Mouse (Mus musculus): ENCODE measurements around the gene Birc5. TPM values are rescaled to one million over a fixed set of nuclear protein-coding genes. Genes with fewer than 3 reads are reported as not detected.

Birc5 gene
- polyA plus RNA-seq, 1 experiment, result 230 TPM

DNA sequence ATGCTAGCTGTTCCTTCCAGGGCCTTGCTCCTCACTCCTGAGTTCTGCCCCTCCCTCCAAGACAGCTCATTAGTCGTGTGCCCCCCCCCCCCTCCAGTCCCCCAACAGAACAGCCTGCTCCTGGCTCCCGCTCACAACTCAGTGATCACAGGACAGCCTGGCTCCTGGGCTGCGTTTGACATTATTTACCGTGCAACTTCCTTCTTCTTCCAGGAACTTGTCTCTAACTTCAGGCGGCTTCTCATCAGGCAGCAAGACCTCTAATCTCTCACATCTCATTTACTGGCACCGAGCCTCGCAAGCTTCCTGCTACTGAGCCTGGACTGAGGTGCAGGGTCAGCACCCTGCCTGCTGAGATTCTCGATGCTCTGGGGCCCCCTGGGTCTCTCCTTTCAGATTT lies 32.7 kb downstream of the Birc5 start:
- no peaks in the 10 kb centered on the region for H3K36me3 ChIP-seq (ENCODE audit: control insufficient read depth, insufficient read depth)
- no peak overlapping the region for H3ac ChIP-seq (ENCODE audit: control insufficient read depth, insufficient read length, low read depth)
- no peaks in the 10 kb centered on the region for H3K27me3 ChIP-seq (ENCODE audit: control insufficient read depth, insufficient read depth, insufficient read length)
- H3K79me3 ChIP-seq (ENCODE audit: low read depth), result no peaks in the 10 kb centered on the region
- H3K4me3 ChIP-seq (ENCODE audit: insufficient read depth, poor library complexity, severe bottlenecking), result no peak overlapping the region
- no peak for TF ChIP-seq USF1 (IDR thresholded peaks at IDR 0.05; ENCODE audit: low read depth)
- no peaks in the 10 kb centered on the region for H3K79me2 ChIP-seq (ENCODE audit: control insufficient read depth, insufficient read depth)

DNA sequence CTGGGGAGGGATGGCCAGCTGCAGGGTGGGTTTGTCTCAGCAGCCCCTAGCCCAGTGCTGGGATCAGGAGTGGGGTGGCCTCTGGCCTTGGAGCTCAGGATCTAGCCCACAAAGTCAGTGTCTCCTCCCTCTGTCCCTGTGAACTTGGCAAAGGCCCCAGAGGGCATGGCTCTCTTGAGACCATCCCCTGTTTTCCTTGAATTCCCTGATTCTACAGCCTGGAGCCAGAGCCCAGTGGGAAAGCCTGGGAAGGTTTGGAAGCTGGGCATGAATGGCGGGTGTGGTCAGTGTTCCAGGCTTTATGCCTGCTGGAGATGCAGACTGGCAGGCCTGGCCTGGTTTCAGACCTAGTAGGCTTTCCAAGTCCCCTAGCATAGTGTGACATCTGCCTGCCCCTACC lies 33.2 kb downstream of the Birc5 start:
- no peaks in the 10 kb centered on the region for H3K36me3 ChIP-seq (ENCODE audit: control insufficient read depth, insufficient read depth)
- H3K27me3 ChIP-seq (ENCODE audit: control insufficient read depth, insufficient read depth, insufficient read length), result no peaks in the 10 kb centered on the region
- TF ChIP-seq USF1 (IDR thresholded peaks at IDR 0.05; ENCODE audit: low read depth) (no peak), MYOD1 (IDR thresholded peaks at IDR 0.05; ENCODE audit: control insufficient read depth, insufficient read length, low read depth) (no peak), MAX (IDR thresholded peaks at IDR 0.05) (no peak), CEBPB (IDR thresholded peaks at IDR 0.05; ENCODE audit: low read depth) (no peak), FOSL1 (IDR thresholded peaks at IDR 0.05; ENCODE audit: insufficient read depth, low read length, poor library complexity, severe bottlenecking) (no peak), MYOG (IDR thresholded peaks at IDR 0.05; ENCODE audit: control insufficient read depth, extremely low read depth, insufficient read length) (no peak), CTCF (IDR thresholded peaks at IDR 0.05; ENCODE audit: control insufficient read depth, insufficient read depth, insufficient read length) (no peak)
- no peaks in the 10 kb centered on the region for H3K79me3 ChIP-seq (ENCODE audit: low read depth)
- no peak overlapping the region for H3ac ChIP-seq (ENCODE audit: control insufficient read depth, insufficient read length, low read depth)
- no peaks in the 10 kb centered on the region for H3K79me2 ChIP-seq (ENCODE audit: control insufficient read depth, insufficient read depth)
- H3K4me3 ChIP-seq (ENCODE audit: insufficient read depth, poor library complexity, severe bottlenecking), result no peak overlapping the region

DNA sequence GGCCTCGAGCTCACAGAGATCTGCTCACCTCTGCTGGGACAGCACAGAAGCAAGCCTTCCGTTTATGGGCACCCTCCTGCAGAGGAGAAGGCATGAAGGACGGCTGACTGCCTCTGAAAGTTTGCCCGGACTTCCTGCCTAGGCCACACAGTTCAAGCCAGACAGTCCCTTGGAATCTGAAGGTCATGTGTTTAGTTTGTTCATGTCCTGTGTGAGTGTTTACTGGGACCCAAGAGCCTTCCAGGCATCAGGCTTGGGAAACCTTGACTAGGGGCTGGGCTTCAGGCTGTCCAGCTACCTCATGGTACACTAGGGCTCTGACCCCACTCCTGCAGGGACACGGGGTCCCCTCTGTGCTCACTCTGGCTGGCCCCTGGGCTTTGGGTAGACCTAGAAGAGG lies 36.9 kb downstream of the Birc5 start:
- Histone ChIP-seq H3K79me3 (ENCODE audit: low read depth) (no peaks in the 10 kb centered on the region), H3K36me3 (ENCODE audit: control insufficient read depth, insufficient read depth) (no peaks in the 10 kb centered on the region), H3K79me2 (ENCODE audit: control insufficient read depth, insufficient read depth) (no peaks in the 10 kb centered on the region), H3ac (ENCODE audit: control insufficient read depth, insufficient read length, low read depth) (no peak overlapping the region), H3K27me3 (ENCODE audit: control insufficient read depth, insufficient read depth, insufficient read length) (no peaks in the 10 kb centered on the region), H3K4me3 (ENCODE audit: insufficient read depth, poor library complexity, severe bottlenecking) (no peak overlapping the region)
- TF ChIP-seq FOSL1 (IDR thresholded peaks at IDR 0.05; ENCODE audit: insufficient read depth, low read length, poor library complexity, severe bottlenecking), result no peak
- TF ChIP-seq MAX (IDR thresholded peaks at IDR 0.05), result no peak
- no peak for TF ChIP-seq CEBPB (IDR thresholded peaks at IDR 0.05; ENCODE audit: low read depth)
- no peak for TF ChIP-seq USF1 (IDR thresholded peaks at IDR 0.05; ENCODE audit: low read depth)
- no peak for TF ChIP-seq MYOD1 (IDR thresholded peaks at IDR 0.05; ENCODE audit: control insufficient read depth, insufficient read length, low read depth)
- TF ChIP-seq CTCF (IDR thresholded peaks at IDR 0.05; ENCODE audit: control insufficient read depth, insufficient read depth, insufficient read length), result no peak
- no peak for TF ChIP-seq MYOG (IDR thresholded peaks at IDR 0.05; ENCODE audit: control insufficient read depth, extremely low read depth, insufficient read length)

DNA sequence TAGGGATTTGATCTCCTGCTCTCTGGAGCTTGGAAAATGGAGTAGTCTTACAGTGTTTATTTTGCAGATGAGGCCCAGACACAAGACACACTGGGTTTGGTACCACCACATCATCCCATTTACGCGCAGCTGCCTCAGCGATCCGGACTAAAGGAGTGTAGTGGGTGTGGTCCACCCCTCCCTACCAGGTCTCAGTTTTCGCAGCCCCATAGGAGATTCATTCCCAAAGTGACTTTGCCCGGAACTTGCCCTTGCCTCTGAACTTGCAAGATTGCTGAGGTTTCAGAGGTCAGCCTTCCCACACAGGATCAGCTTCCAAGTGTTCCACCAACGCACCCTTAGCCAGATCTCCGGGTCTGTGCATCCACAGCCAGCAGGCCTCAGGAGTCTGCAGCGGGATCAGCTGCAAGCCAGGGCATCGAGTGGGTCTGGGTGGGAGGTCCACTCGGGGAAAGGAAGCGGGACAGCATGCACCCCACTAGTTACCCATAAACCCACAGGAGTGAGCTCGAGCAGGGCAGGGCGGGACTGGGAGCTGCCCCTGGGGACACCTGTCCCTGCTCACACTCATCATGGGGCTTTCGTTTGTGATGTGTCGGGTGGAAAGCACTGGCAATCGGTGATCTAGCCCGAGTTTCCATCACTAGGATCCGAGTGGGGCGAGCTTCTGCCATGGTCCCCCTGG lies 39.3 kb downstream of the Birc5 start:
- no peak overlapping the region for H3ac ChIP-seq (ENCODE audit: control insufficient read depth, insufficient read length, low read depth)
- no peak overlapping the region for H3K4me3 ChIP-seq (ENCODE audit: insufficient read depth, poor library complexity, severe bottlenecking)
- H3K79me3 ChIP-seq (ENCODE audit: low read depth), result no peaks in the 10 kb centered on the region
- TF ChIP-seq MYOG (IDR thresholded peaks at IDR 0.05; ENCODE audit: control insufficient read depth, extremely low read depth, insufficient read length) (no peak), FOSL1 (IDR thresholded peaks at IDR 0.05; ENCODE audit: insufficient read depth, low read length, poor library complexity, severe bottlenecking) (no peak), USF1 (IDR thresholded peaks at IDR 0.05; ENCODE audit: low read depth) (no peak)
- no peaks in the 10 kb centered on the region for H3K79me2 ChIP-seq (ENCODE audit: control insufficient read depth, insufficient read depth)
- H3K27me3 ChIP-seq (ENCODE audit: control insufficient read depth, insufficient read depth, insufficient read length), result no peaks in the 10 kb centered on the region
- no peaks in the 10 kb centered on the region for H3K36me3 ChIP-seq (ENCODE audit: control insufficient read depth, insufficient read depth)

DNA sequence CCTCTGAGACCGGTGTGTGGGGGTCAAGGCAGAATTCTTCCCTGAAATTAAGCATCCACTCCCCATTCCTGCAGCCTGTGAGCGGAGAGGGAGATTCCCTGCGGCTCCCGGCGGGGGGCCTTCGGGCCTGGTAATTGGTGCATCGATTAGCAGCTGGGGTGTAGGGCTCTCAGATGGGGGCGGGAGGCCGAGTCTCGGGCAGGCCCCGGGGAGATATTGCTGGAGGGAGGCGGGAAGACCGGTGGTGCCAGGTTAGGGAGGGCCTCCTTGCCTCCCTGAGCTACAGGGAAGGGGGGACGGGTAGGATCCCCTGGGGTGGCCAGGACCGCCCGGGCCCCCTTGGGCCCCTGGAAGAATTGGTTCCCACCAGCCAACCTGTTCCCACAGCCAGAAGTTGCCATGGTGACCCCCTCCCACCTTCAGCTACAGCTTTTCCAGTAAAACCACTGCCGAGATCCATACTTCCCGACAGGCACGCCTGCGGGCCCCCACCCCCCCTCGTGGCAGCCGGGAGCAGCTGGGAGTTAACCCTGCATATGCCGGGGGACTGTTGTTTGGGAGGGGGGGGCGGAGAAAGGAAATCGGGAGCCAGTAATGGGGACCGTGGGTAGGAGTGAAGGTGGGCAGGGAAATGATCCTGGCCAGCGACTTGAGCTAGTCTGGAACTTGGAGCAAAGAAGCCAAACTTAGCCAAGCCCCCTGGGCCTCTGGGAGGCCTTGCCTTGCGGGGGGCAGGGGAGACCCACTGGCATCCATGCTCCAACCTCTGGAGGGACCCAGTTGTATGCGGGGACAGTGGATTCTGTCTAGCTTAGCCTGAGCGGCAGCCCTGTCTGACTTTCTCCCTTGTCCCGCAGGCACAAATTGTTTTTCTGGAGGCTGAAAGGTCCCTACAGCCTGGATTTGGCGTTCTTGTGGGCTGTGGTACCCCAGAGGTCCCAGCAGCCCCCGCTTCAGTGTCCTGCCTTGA lies 40.1 kb downstream of the Birc5 start:
- Histone ChIP-seq H3K27me3 (ENCODE audit: control insufficient read depth, insufficient read depth, insufficient read length) (no peaks in the 10 kb centered on the region), H3K79me3 (ENCODE audit: low read depth) (no peaks in the 10 kb centered on the region), H3K36me3 (ENCODE audit: control insufficient read depth, insufficient read depth) (no peaks in the 10 kb centered on the region), H3K79me2 (ENCODE audit: control insufficient read depth, insufficient read depth) (no peaks in the 10 kb centered on the region), H3K4me3 (ENCODE audit: insufficient read depth, poor library complexity, severe bottlenecking) (no peak overlapping the region), H3ac (ENCODE audit: control insufficient read depth, insufficient read length, low read depth) (no peak overlapping the region)
- TF ChIP-seq FOSL1 (IDR thresholded peaks at IDR 0.05; ENCODE audit: insufficient read depth, low read length, poor library complexity, severe bottlenecking), result no peak
- TF ChIP-seq MAX (IDR thresholded peaks at IDR 0.05), result no peak
- no peak for TF ChIP-seq CTCF (IDR thresholded peaks at IDR 0.05; ENCODE audit: control insufficient read depth, insufficient read depth, insufficient read length)
- no peak for TF ChIP-seq MYOG (IDR thresholded peaks at IDR 0.05; ENCODE audit: control insufficient read depth, extremely low read depth, insufficient read length)
- no peak for TF ChIP-seq CEBPB (IDR thresholded peaks at IDR 0.05; ENCODE audit: low read depth)
- no peak for TF ChIP-seq USF1 (IDR thresholded peaks at IDR 0.05; ENCODE audit: low read depth)
- TF ChIP-seq MYOD1 (IDR thresholded peaks at IDR 0.05; ENCODE audit: control insufficient read depth, insufficient read length, low read depth), result no peak

Data from C2C12 (cell line).